Mouse (Mus musculus) CD4-positive, CD25-positive, alpha-beta regulatory T cell, adult 9 weeks (primary cell): ENCODE measurements around the gene Notch3. TPM values are rescaled to one million over a fixed set of nuclear protein-coding genes. Genes with fewer than 3 reads are reported as not detected.

Experiments
- polyA plus RNA-seq: library from polyadenylated mRNA; unstranded; fragments of 100-300 nt; shearing (Covaris generic); gene quantifications from one replicate; pipeline ENCODE4 v1.2.1, GENCODE M21; 2017

Gene Notch3
- polyA plus RNA-seq, result not detected

DNA sequence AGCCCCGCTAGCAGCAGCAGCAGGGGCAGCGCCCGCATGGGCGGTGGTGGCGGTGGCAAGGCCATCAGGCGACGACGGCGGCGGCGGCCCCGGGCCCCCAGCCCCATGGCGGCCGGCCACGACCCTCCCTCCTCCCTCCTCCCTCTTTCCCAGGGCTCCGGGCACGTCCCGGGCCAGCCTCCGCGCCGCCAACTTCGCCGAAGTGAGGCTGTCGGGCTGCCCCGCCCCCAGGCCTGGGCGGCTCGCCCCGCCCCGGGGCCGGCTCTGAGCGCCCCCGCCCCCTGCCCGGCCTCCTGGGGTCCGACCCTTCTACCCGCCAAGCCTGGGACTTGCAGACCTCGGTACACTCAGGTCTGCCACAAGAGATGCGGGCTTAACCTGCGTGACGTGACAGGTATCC, at the start of gene Notch3:
Gene Notch3 (minus strand): TSS at position 166 of the 400 bp plus-strand sequence.

DNA sequence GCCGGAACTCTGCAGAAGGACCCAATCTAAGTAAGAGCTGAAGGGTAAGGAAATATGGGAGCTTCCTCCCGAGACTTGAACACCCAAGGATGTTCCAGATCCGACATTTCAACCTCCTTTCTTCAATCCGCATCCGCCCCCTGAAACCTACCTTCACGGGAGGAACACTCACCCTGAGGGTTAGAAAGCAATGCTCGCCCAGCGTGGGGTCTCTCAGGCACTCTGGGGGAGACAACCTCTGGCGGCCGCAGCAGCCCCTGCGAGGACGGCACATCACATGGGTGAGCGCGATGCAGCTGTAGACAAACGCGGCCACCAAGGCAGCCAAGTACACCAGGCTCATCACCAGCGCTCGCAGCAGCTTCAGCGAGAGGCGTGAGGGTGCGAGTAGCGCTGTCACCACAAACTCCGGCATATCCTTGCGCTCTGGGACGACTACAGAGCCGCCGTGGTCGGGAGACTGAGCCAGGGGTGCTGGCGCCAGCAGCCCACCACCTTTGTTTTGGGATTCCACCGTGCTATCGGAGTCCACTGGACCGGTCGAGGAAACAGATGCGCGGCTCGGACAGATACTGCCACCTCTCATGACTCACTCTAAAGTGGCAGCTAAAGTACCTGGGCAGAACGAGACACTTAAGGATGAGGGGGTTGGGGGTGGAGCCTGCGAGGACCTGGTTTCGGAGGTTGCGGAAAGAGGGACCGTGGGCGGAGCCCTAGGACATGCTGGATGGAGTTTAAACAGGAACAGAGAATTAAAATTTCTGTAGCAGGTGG, 22.4 kb upstream of the Notch3 start, which contains the start of gene Ephx3:
Gene Ephx3 (minus strand): TSS at position 687 of the 774 bp plus-strand sequence.

Other genes starting within 250 kb of the Notch3 start
- gene Rrp1b, start 130.8 kb downstream of the Notch3 start, polyA plus RNA-seq, result 72.8 TPM
- 1.6 TPM for gene Hsf2bp, start 130.5 kb downstream of the Notch3 start, polyA plus RNA-seq
- not detected for gene Ephx3, start 22.7 kb upstream of the Notch3 start, polyA plus RNA-seq
- 46.7 TPM for gene Brd4, start 117.9 kb upstream of the Notch3 start, polyA plus RNA-seq
- 296 TPM for gene Akap8, start 154.4 kb upstream of the Notch3 start, polyA plus RNA-seq
- gene Akap8l, start 183.8 kb upstream of the Notch3 start, polyA plus RNA-seq, result 263 TPM
- 19.5 TPM for gene Wiz, start 222.6 kb upstream of the Notch3 start, polyA plus RNA-seq
- 83.5 TPM for gene Rasal3, start 236.7 kb upstream of the Notch3 start, polyA plus RNA-seq